Mouse (Mus musculus) E14TG2a.4 (cell line): ENCODE results near the gene Ak8.

ENCODE experiments used
- H3K27me3 ChIP-seq: 2 replicates; pipeline ENCODE4 v1.6.1; 2014; ENCODE audit warnings: low read length, control low read depth; ENCODE audit not compliant: insufficient read depth
- H3K36me3 ChIP-seq: 2 replicates; pipeline ENCODE4 v1.6.1; 2014; ENCODE audit warnings: low read length, control low read depth; ENCODE audit not compliant: insufficient read depth
- H3K4me1 ChIP-seq: replicated peaks from 2 replicates; pipeline ENCODE4 v1.6.1; 2014; ENCODE audit warnings: low read depth, low read length, control low read depth
- H3K4me3 ChIP-seq: replicated peaks from 2 replicates; pipeline ENCODE4 v1.5.1; 2014; ENCODE audit warnings: mild to moderate bottlenecking, low read length
- H3K9me3 ChIP-seq: 2 replicates; pipeline ENCODE4 v1.6.1; 2014; ENCODE audit warnings: low read length, control low read depth
- CTCF ChIP-seq: conservative IDR thresholded peaks from 2 replicates; pipeline ENCODE4 v1.5.1; 2014; ENCODE audit warnings: low read length
- NANOG ChIP-seq: IDR thresholded peaks from 2 replicates; pipeline ENCODE4 v1.6.1; 2014; ENCODE audit warnings: borderline replicate concordance, low read length, mixed read lengths
- POU5F1 ChIP-seq: IDR thresholded peaks from 2 replicates; pipeline ENCODE4 v1.6.1; 2014; ENCODE audit warnings: low read length, borderline replicate concordance

Gene Ak8

GRCm38 (mm10) chr2:28676005-28676404, 24.0 kb upstream of the Ak8 start:
- Histone ChIP-seq H3K27me3 (no peaks in the 10 kb centered on the region), H3K4me1 (no peaks in the 10 kb centered on the region), H3K4me3 (no peak overlapping the region), H3K9me3 (no peaks in the 10 kb centered on the region), H3K36me3 (peaks cover 97% of the 10 kb centered on the region)
- TF ChIP-seq CTCF (no peak), NANOG (no peak), POU5F1 (no peak)

DNA sequence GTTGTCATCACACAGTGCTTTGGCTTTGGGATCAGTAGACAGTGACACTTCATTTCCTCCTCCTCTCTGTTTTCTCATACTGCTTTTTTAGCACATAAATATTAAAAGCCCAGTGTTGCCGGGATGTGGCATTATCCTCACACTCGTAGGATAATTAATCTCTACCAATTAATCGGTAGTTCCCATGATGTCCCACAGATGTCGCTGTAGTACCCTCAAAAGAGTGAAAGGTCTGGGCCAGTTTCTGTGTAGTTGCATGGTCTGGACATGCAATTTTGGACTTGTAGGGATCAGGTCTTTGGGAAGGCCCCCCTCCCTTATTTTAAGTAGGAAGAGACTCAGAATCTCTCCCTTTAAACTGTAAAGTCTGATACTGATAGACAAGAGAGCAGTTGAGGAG, 19.3 kb upstream of the Ak8 start:
- Histone ChIP-seq H3K4me3 (no peak overlapping the region), H3K36me3 (peaks cover 99% of the 10 kb centered on the region), H3K4me1 (no peaks in the 10 kb centered on the region), H3K27me3 (no peaks in the 10 kb centered on the region), H3K9me3 (no peaks in the 10 kb centered on the region)
- TF ChIP-seq NANOG (no peak), CTCF (peak; percentile 81)

DNA sequence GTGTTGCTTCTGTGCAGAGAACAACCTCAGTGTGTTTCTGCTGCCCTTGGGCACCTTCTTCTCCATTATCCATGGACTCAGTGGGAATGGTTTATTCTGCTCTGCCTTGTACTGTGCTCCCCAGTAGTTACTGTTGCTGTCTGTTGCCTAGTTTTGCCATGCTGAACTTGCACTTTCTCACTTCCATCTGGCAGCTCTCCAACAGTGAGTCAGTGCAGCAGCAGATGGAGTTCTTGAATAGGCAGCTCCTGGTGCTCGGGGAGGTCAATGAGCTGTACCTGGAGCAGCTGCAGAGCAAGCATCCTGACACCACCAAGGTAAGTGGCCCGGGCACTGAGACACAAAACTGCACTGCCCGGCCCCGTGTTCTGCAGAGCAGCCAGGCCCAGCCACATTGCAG, 18.2 kb upstream of the Ak8 start:
- Histone ChIP-seq H3K4me1 (no peaks in the 10 kb centered on the region), H3K36me3 (peaks cover 99% of the 10 kb centered on the region), H3K9me3 (no peaks in the 10 kb centered on the region), H3K27me3 (no peaks in the 10 kb centered on the region), H3K4me3 (no peak overlapping the region)
- TF ChIP-seq POU5F1 (no peak), NANOG (no peak), CTCF (no peak)

- H3K27me3 ChIP-seq = no peaks in the 10 kb centered on the region
- no peaks in the 10 kb centered on the region for H3K4me1 ChIP-seq
- H3K36me3 ChIP-seq = peaks cover 80% of the 10 kb centered on the region
- no peak overlapping the region for H3K4me3 ChIP-seq
- H3K9me3 ChIP-seq = no peaks in the 10 kb centered on the region
- TF ChIP-seq NANOG = no peak
- TF ChIP-seq CTCF = no peak
- no peak for TF ChIP-seq POU5F1
Measured at GRCm38 (mm10) chr2:28685895-28686294, 14.1 kb upstream of the Ak8 start.

DNA sequence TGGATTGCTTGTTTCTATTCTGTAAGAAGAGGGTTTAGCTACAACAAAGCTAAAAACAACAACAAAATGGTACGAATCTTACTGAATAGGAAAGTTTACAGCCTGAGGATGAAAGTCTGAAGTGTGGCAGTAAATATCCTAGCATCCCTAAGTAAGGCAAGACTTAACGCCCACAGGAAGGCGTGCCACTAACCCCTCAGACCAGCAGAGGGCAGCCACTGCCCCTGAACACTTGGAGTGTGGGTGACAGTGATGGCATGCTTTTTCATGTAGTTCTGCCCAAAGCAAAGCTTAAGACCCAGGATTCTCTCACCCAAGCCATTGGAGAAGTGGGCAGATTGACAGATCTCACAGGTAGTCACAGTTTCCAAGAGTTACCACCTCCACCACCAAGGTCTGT, 11.5 kb upstream of the Ak8 start:
- peaks cover 7% of the 10 kb centered on the region for H3K4me1 ChIP-seq
- H3K9me3 ChIP-seq = no peaks in the 10 kb centered on the region
- no peak overlapping the region for H3K4me3 ChIP-seq
- H3K27me3 ChIP-seq = no peaks in the 10 kb centered on the region
- TF ChIP-seq NANOG = no peak
- peak; percentile 67 for TF ChIP-seq CTCF
- H3K36me3 ChIP-seq = peaks cover 54% of the 10 kb centered on the region

- Histone ChIP-seq H3K4me1 (peaks cover 7% of the 10 kb centered on the region), H3K9me3 (no peaks in the 10 kb centered on the region), H3K27me3 (peaks cover 4% of the 10 kb centered on the region; the same call in 1 of the 2 replicates), H3K36me3 (peaks cover 12% of the 10 kb centered on the region), H3K4me3 (no peak overlapping the region)
- TF ChIP-seq POU5F1 = no peak
- no peak for TF ChIP-seq NANOG
- TF ChIP-seq CTCF = no peak
Measured at GRCm38 (mm10) chr2:28692692-28693091, 7.3 kb upstream of the Ak8 start.

DNA sequence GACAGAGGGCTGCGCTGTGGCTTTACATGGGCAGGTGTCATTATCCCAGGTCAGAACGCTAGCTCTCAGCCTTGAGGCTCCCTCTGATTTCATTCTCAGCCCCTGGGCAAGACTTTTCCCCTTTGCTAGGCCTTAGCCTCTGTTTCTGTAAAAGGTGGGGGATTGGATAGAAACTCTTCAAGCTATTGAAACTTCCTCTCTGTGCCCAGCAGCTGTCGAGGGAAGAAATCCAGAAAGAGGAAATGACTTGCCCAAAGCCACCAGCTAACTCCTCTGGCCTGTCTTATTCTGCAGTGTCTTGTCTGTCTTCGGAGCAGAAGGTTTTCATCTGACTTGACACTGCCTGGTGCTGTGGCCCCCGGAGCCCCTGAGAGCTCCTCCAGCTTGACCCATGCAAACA, 1.4 kb upstream of the Ak8 start:
- no peak overlapping the region for H3K4me3 ChIP-seq
- TF ChIP-seq CTCF = no peak
- TF ChIP-seq POU5F1 = no peak
- TF ChIP-seq NANOG = no peak

GRCm38 (mm10) chr2:28701646-28702262, 1.8 kb downstream of the Ak8 start:
- Histone ChIP-seq H3K27me3 (peaks cover 6% of the 10 kb centered on the region; the same call in 1 of the 2 replicates), H3K4me1 (peaks cover 29% of the 10 kb centered on the region), H3K36me3 (no peaks in the 10 kb centered on the region), H3K4me3 (no peak overlapping the region), H3K9me3 (no peaks in the 10 kb centered on the region)
- TF ChIP-seq CTCF = no peak
- no peak for TF ChIP-seq POU5F1
- TF ChIP-seq NANOG = no peak

More for the DNA sequence above, 1.4 kb upstream of the Ak8 start:
- Histone ChIP-seq H3K4me1 (peaks cover 29% of the 10 kb centered on the region), H3K36me3 (no peaks in the 10 kb centered on the region), H3K9me3 (no peaks in the 10 kb centered on the region), H3K27me3 (peaks cover 10% of the 10 kb centered on the region; the same call in 1 of the 2 replicates)

GRCm38 (mm10) chr2:28706106-28706636, 6.2 kb downstream of the Ak8 start:
- Histone ChIP-seq H3K27me3 (0 out of 2 replicates have a peak, but pooled peaks cover 4% of the 10 kb centered on the region), H3K4me1 (peaks cover 18% of the 10 kb centered on the region), H3K9me3 (no peaks in the 10 kb centered on the region), H3K4me3 (no peak overlapping the region), H3K36me3 (no peaks in the 10 kb centered on the region)
- TF ChIP-seq POU5F1 = no peak
- TF ChIP-seq CTCF = no peak
- TF ChIP-seq NANOG = no peak
